Mouse (Mus musculus): ENCODE data around the gene Zfp330. TPM values are rescaled to one million over a fixed set of nuclear protein-coding genes. Genes with fewer than 3 reads are reported as not detected.

Zfp330 gene
- polyA plus RNA-seq, 1 experiment from 2014 or later: 31.9 TPM

DNA sequence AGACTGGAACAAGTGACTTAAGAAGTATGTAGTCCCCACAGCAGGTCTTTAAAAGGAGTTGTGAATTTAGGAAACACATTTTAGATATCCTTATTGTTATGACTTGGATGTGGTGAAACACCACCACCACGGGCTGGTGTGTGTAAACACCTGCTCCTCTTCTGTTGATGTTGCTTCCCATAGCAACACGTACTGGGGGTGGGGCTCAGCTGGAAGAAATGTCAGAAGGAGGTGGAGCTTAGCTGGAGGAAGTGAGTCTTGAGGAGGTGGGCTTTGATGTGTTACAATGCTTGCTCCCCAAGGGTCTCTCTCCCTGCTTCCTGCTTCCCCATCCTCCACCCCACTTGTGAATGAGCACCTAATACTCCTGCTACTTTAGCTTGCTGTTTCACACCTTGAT is 14.9 kb downstream of the Zfp330 start:
- Histone ChIP-seq H3K4me3 (ENCODE audit: low read depth, low read length) (no peak overlapping the region), H3K27me3 (replicated peaks; ENCODE audit: control insufficient read depth, insufficient read depth, low read length) (no peaks in the 10 kb centered on the region), H3K9me3 (ENCODE audit: control insufficient read depth) (no peaks in the 10 kb centered on the region), H3K36me3 (ENCODE audit: control insufficient read depth, insufficient read depth) (peaks cover 18% of the 10 kb centered on the region), H3K4me1 (replicated peaks; ENCODE audit: control insufficient read depth, insufficient read depth, low read length) (no peaks in the 10 kb centered on the region), H3K9ac (ENCODE audit: low read depth, low read length) (no peak overlapping the region), H3K27ac (ENCODE audit: low read depth, low read length) (no peak overlapping the region), H3K4me2 (replicated peaks; ENCODE audit: low read depth) (no peak overlapping the region)
- TF ChIP-seq CTCF (IDR thresholded peaks at IDR 0.05; ENCODE audit: low read depth): no peak
- no peak for ATAC-seq
- 34% methylated on average over 2 of the region's 2 CpGs for WGBS

DNA sequence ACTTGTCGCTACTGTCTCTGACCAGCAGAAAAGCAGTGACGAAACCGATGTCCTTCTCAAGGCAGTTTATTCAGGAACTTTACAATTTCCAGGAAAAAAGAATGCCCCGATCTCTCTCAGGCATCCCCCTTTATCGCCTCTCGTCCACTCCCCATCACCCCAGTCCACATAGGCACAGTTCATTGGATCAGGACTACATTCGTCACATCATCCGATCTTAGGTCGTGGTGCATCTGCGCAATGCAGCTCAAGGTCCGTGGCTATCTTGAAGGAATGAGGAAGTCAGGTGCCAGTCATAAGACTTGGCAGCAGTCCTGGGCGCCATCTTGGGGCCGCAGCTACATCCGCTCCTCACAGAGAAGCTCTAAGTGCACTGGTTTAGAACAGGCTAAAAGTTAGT is 19.0 kb downstream of the Zfp330 start:
- WGBS: 94% methylated on average over 14 of the region's 14 CpGs
- H3K36me3 ChIP-seq (ENCODE audit: control insufficient read depth, insufficient read depth): no peaks in the 10 kb centered on the region
- no peak for TF ChIP-seq CTCF (IDR thresholded peaks at IDR 0.05; ENCODE audit: low read depth)

DNA sequence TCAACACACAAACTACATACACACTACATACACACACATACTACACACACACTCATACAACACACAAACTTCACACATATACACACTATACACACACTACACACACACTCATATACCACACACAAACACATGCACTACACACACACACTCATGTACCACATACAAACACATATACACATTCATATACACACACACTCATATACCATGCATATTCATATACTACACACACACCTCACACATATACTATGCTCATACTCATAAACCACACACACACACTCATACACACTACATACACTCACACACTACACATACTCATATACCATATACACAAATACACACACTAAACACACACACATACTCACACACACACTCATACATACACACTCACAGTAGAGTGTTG is 27.3 kb downstream of the Zfp330 start:
- no peak overlapping the region for H3K4me3 ChIP-seq (ENCODE audit: low read depth, low read length)
- H3K36me3 ChIP-seq (ENCODE audit: control insufficient read depth, insufficient read depth): no peaks in the 10 kb centered on the region
- no peaks in the 10 kb centered on the region for H3K4me1 ChIP-seq (replicated peaks; ENCODE audit: control insufficient read depth, insufficient read depth, low read length)
- no peak for ATAC-seq
- H3K4me2 ChIP-seq (replicated peaks; ENCODE audit: low read depth): no peak overlapping the region
- no peak overlapping the region for H3K9ac ChIP-seq (ENCODE audit: low read depth, low read length)
- TF ChIP-seq CTCF (IDR thresholded peaks at IDR 0.05; ENCODE audit: low read depth): no peak
- no peak overlapping the region for H3K27ac ChIP-seq (ENCODE audit: low read depth, low read length)
- no peaks in the 10 kb centered on the region for H3K9me3 ChIP-seq (ENCODE audit: control insufficient read depth)
- no peaks in the 10 kb centered on the region for H3K27me3 ChIP-seq (replicated peaks; ENCODE audit: control insufficient read depth, insufficient read depth, low read length)

More for the DNA sequence above, 19.0 kb downstream of the Zfp330 start:
- no peaks in the 10 kb centered on the region for H3K9me3 ChIP-seq (ENCODE audit: control insufficient read depth)
- no peak overlapping the region for H3K4me2 ChIP-seq (replicated peaks; ENCODE audit: low read depth)
- no peak overlapping the region for H3K4me3 ChIP-seq (ENCODE audit: low read depth, low read length)
- no peak overlapping the region for H3K9ac ChIP-seq (ENCODE audit: low read depth, low read length)
- no peaks in the 10 kb centered on the region for H3K4me1 ChIP-seq (replicated peaks; ENCODE audit: control insufficient read depth, insufficient read depth, low read length)
- H3K27me3 ChIP-seq (replicated peaks; ENCODE audit: control insufficient read depth, insufficient read depth, low read length): no peaks in the 10 kb centered on the region
- no peak overlapping the region for H3K27ac ChIP-seq (ENCODE audit: low read depth, low read length)
- no peak for ATAC-seq

DNA sequence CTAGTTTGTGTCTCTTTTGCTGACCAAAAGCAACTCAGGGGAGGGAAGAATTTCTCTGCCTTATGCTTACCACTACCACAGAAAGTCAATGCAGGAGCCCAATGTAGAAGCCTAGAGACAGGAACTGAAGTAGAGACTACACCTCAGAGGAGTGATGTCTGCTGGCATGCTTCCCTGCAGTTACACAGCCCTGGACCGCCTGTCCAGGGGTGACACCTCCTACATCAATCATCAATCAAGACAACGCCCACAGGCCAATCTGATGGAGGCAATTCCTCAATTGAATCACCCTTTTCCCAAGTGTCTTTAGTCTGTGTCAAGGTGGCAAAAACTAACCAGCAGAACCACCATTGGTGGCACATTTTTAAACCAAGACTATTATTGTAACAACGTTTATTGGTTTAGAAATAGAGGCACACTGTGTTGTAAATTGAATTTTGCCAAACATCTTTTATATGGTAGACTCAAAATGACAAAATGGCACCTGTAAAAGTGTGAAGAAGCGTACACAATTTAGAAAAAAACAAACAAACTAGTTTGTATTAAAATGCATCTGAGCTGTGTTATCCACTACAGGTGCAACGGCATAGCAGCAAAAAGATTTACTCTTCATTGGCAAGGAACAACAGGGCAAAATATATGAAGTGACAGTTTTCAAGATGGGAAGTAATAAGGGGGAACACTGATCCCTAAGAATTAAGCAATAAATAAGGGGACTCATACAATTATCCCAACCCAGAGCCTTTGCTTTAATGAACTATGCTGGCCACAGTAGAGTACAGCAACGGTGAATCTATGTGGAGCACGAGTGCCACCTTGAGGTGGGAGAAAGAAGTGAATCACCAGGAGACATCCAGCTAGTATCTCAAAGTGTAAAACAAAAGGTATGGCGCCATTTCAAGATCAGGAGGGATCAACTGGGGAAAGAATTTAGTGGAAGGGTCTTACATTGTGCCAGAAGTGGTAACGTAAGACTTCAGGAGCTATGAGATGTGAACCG is 29.8 kb downstream of the Zfp330 start:
- WGBS: 46% methylated on average over 10 of the region's 10 CpGs
- no peaks in the 10 kb centered on the region for H3K36me3 ChIP-seq (ENCODE audit: control insufficient read depth, insufficient read depth)
- no peak overlapping the region for H3K4me2 ChIP-seq (replicated peaks; ENCODE audit: low read depth)
- H3K27me3 ChIP-seq (replicated peaks; ENCODE audit: control insufficient read depth, insufficient read depth, low read length): no peaks in the 10 kb centered on the region
- no peak overlapping the region for H3K9ac ChIP-seq (ENCODE audit: low read depth, low read length)
- no peak overlapping the region for H3K4me3 ChIP-seq (ENCODE audit: low read depth, low read length)
- H3K27ac ChIP-seq (ENCODE audit: low read depth, low read length): no peak overlapping the region
- H3K4me1 ChIP-seq (replicated peaks; ENCODE audit: control insufficient read depth, insufficient read depth, low read length): no peaks in the 10 kb centered on the region
- ATAC-seq: no peak
- H3K9me3 ChIP-seq (ENCODE audit: control insufficient read depth): no peaks in the 10 kb centered on the region
- peak; percentile 94 for TF ChIP-seq CTCF (IDR thresholded peaks at IDR 0.05; ENCODE audit: low read depth)

Other genes starting within 250 kb of the Zfp330 start
- 0.38 and 0.53 TPM in 2 replicates for gene Rnf150, start 89.2 kb upstream of the Zfp330 start, polyA plus RNA-seq (2015; fragmentation: Nextera tagmentation; extraction: Ambion mirVana)